Mouse (Mus musculus): Measurements from ENCODE around the gene Lsm7.

Gene Lsm7

GRCm38 (mm10) chr10:80874035-80874434 lies 19.0 kb upstream of the Lsm7 start:
- DNase-seq: no peak

DNA sequence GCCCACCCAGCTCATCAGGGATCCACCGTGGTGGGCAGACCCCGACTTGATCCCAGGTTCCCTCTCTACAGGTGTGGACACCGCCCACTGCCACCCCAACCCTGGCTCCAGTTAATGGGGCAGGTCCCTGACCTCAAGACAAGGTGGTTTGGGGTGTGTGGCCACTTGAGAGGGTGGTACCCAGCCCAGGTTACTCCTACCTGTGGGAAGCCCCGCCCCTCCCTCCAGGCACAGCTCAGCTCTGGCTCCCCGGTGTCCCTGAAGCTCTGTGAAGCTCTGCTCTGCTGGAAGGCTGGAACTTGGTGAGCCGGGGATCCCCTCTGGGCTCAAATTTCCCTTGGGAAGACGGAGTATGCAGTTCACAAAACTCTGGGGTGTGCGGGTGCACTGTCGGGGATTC lies 16.6 kb upstream of the Lsm7 start, which contains the start of gene Tmprss9:
Tmprss9 (plus strand) TSS at position 268 of the 400 bp plus-strand sequence.
- no peak for DNase-seq

DNA sequence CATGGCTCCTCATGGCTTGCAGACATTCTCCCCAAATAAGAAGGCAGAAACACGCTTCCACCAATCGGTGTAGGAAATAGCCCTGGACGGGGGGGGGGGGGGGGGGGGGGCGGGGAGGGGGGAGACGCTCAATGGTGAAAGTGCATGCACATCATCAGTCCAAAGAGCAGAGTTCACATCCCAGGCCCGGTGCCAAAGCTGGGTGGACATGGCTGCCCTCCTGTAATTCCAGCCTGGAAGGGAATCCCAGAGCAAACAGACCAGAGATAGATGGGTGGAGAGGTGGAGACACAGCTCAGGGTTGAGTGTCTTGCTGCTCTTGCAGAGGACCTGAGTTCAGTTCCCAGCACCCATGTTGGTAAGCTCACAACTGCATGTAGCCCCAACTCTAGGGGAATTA lies 16.0 kb upstream of the Lsm7 start:
- no peak for DNase-seq

DNA sequence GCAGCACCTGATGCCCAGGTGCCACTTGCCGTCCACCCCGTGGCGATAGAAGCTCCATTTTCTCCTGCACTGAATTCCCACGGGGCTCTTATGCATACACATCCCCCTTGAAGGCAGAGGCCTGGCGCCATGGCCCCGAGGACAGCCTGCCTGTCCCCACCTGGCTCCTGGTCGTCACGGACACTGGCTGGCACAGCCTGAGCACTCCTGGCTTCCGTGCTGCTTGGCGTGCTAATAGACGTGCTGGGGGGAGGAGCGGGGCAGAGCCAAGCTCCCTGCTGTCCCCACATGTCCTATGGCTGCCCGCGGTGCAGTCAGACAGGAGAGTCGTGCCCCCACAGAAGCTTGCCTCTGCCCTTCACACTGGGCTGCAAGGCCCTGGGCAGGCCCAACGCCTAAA lies 9.4 kb upstream of the Lsm7 start:
- DNase-seq: peak; percentile 92

GRCm38 (mm10) chr10:80862305-80862704 lies 7.3 kb upstream of the Lsm7 start:
- no peak for DNase-seq

DNA sequence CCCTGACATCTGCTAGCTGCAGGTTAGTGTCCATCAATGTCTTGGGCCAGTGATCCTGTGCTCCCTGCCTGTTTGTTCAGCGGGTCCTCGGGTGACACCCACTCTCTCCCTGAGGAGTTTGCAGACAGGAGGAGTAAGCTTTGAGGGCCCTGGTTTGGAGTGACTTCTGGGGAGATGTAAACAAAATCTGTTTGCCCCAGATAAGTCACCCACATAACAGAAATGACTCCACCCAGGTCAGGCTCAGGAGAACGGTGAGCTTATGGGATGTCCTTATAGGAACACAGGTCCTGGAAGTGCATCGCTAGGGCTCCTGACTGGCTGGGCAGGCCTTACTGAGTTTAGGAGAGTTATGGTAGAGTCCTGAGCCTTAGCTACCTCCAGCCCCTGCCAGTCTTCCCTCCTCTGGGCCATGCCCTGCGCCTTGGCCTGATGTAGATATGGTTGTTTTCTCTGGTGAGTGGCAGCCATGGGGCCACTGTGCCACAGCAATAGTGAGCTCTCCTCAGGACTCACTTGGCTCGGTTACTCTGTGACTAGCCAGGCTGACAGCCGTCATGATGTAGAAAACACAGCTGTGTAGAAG lies 3.4 kb upstream of the Lsm7 start:
- DNase-seq: no peak

- no peak for DNase-seq
Measured at GRCm38 (mm10) chr10:80857848-80858247, 2.8 kb upstream of the Lsm7 start.

DNA sequence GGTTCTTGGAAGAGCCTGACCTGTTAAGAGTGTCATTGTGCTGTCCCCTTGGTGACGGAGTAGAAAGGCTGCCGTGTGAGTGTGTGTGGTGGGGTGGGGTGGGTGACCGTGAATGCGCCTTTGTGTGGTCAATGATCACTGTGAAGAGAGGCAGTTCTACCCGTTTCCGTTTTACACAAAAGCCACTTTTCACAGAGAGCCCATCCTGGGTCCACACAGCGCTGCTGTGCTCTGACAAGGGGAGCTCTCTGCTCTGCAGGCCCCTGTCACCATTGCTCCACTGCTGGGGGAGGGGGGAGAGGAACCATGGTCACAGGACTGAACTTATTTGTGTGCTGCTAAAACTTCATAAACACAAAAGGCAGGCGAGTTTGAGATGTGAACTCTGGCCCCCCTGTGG lies 2.4 kb upstream of the Lsm7 start:
- DNase-seq: no peak

- DNase-seq: no peak
Measured at GRCm38 (mm10) chr10:80856908-80857307, 1.9 kb upstream of the Lsm7 start.

- DNase-seq: no peak
Measured at GRCm38 (mm10) chr10:80856267-80856666, 1.3 kb upstream of the Lsm7 start.

GRCm38 (mm10) chr10:80855749-80856073 lies 702 bp upstream of the Lsm7 start:
- DNase-seq: peak; percentile 78

- no peak for DNase-seq
Measured at GRCm38 (mm10) chr10:80848571-80848970, 6.4 kb downstream of the Lsm7 start.

DNA sequence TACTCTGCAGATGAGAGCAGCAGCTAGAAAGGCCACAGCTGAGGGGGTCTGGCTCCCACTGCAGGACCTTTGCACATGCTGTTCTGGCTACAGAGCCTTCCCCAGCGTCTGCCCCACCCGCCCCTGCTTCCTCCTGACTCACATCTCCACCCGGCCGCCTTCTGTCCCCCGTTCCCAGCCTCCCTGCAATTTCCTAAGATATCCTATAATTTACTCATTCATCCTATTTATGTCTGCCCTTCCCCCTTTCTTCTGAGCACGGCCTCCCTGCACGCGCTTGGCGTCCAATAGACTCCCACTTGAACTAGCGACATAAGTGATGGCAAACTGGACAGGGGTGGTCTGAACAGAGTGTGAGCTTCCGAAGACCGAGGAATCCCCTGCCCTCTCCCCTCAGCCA lies 9.3 kb downstream of the Lsm7 start:
- DNase-seq: no peak

GRCm38 (mm10) chr10:80845055-80845693 lies 9.8 kb downstream of the Lsm7 start:
- peak; percentile 72 for DNase-seq

GRCm38 (mm10) chr10:80843931-80844547 lies 11.0 kb downstream of the Lsm7 start, which contains the start of gene Lingo3:
Gene Lingo3 (minus strand): TSS chr10:80844039.
- peak; percentile 86 for DNase-seq

- peak; percentile 76 for DNase-seq
Measured at GRCm38 (mm10) chr10:80843087-80843930, 11.7 kb downstream of the Lsm7 start.

DNA sequence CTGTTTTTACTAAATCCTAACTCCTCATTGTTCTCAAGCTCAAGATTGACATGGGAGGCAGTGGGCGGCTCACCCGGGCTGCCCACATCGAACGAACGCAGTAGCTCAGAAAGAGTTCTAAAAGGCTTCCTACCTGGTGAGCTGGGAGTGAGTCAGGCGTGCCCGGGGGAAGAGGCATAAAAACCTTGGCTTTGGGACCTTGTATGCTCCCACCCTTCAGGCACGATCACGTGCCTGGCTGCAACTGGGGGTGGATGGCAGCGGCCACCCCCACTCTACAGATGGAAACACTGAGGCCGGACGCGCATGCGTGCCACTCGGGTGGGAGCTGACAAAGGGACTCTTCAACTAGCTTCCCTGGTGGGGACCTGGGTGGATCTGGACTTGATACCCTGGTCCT lies 12.7 kb downstream of the Lsm7 start:
- DNase-seq: no peak

- peak; percentile 59 for DNase-seq
Measured at GRCm38 (mm10) chr10:80841685-80842084, 13.3 kb downstream of the Lsm7 start.

DNA sequence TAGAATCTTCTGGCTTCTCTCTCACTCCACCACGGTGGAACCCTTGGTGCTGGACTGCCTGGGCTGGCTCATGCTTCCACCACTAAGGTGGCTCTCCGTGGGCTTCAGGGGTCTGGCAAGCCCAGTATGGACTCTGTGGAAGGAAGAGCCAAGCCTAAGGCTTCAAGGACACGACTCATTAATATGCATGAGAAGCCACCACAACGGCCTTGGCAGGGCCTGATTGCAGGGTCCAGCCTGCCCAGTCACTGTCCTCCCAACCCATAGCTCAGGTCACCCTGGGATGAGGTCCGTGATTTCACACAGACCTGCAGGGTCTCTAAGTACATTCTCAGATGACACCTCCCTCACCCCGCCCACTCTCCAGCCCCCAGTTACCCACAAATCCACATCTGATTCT lies 15.2 kb downstream of the Lsm7 start:
- DNase-seq: no peak

DNA sequence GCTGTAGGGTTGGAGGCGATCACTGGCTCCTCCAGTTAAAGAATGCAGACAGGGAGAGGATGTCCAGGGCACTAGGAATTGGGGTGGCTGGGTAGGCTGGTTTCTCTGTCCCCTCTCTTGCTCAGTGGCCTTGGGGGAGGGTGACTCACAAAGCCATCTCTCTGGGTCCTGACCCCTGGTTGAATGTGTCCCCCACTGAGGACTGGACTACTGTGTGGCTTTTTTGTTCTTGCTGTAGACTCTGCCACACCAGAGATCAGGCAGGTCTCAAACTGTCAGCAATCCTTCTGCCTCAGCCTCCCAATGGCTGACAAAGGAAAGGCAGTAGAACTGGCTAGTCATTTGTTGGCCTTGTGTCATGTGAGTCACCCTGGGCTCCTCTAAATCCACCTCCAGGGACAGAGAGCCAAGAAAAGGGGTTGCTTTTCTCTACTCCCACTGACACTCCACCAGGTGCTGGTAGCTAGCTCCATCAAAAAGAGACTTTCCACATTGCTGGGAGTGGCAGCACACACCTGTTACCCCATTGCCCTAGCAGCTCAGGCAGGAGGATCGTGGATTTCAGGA lies 16.6 kb downstream of the Lsm7 start:
- DNase-seq: peak; percentile 61

DNA sequence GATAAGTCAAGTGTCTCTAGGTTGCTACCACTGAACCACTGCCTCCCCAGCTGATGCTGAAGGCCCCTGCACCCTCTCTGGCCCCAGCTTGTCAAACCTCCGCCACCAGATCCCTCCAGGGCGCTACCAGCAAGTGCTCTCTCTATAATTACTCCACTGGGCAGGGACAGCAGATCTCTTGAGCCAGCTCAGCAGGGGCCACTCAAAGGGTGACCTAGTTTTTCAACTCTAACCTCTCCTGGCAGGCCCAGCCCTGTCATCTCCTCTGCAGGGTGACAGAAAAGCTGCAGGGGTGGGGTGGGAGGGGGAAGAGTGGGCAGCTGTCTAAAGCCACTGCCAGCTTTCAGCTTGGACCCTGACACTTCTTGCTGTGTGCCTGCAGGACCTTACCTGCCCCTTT lies 17.2 kb downstream of the Lsm7 start:
- DNase-seq: peak; percentile 86

- peak; percentile 84 for DNase-seq
Measured at GRCm38 (mm10) chr10:80836949-80837379, 18.0 kb downstream of the Lsm7 start.

DNA sequence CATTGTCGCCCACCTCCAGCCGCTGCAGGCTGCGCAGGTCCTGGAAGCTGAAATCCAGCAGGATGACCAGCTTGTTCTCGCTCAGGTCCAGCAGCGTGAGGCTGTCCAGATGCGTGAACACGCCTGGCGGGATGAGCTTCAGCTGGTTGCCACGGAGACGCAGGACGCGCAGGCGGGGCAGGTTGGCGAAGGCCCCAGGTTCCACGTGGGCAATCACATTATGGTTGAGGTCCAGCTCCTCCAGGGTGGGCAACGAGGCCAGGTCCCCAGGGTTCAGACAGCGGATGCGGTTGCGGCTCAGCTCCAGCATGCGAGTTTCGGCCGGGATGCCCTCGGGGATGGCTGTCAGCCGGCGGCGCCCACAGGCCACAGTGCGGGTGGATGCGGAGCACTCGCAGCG lies 19.4 kb downstream of the Lsm7 start:
- no peak for DNase-seq

All from cerebellum, adult 9-11 months (tissue).